Mouse (Mus musculus) urinary bladder, adult 18-20 months (tissue): Measurements from ENCODE around the gene Phyhipl.

ENCODE experiments used
- DNase-seq, 2 experiments: peaks; one replicate each; pipeline ENCODE4 v3.0.0; 2022; ENCODE audit warnings: low spot score in 2 of 2, mixed read lengths in 2 of 2

The Phyhipl gene

DNA sequence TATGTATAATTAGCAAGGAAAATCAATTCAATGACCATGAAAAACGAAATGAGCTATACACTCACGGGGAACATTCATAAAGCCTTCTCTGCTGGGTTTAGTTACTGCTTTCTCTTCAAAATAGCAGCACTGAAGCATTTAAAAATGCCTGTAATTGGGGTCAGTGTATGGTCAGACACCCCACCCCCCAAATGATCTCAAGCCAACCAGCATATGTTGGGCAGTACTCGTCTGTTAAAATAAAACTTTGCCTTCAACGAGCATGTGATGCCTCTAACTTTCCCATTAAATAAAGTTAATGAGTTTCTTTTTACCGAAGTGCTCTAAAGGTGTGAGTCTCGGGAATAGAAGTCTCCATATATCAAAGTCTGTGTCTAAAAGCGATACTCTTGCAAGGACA, at the start of gene Phyhipl:
Phyhipl (minus strand) TSS at position 138 of the 400 bp plus-strand sequence.
- DNase-seq: no peak

- DNase-seq: no peak
These were observed 47.4 kb upstream of the Phyhipl start for GRCm38 (mm10) chr10:70703211-70703610.

DNA sequence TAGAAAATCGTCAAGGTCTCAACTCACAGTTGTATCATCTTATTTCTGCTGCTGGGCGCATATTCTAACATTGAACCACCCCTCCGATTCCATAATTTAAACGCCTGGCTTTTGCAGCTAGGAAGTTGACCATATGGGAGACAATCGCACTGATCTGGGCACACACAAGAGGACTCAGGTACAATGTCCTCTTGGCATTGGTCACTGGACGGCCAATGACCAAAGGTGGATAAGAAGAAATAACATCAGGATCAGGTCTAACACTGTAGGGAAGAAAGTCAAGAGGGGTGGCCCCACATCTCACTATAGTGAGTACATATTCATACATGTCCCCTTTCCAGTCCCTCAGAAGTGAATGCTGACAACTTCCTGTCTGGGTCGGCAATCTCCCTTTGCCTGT, 43.8 kb upstream of the Phyhipl start:
- DNase-seq: no peak

DNA sequence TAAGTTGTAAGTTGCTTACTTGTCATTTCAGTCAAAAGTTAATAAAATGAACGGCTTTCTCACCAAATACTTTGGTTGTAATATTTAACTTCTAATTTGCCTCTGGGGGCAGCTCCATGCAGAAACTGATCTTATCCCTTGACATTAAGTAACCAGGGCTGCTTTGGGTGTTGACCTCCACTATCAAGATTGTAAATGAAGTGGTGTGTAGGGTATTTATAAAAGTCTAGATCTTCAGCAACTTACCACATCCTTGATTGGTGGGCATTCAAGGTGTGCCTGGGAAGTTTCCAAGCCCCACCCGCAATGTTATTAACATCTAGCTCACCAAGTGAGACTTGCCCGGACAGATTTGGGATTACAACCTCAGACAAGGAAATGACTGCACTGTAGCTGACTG, 42.2 kb upstream of the Phyhipl start:
- DNase-seq: no peak

DNA sequence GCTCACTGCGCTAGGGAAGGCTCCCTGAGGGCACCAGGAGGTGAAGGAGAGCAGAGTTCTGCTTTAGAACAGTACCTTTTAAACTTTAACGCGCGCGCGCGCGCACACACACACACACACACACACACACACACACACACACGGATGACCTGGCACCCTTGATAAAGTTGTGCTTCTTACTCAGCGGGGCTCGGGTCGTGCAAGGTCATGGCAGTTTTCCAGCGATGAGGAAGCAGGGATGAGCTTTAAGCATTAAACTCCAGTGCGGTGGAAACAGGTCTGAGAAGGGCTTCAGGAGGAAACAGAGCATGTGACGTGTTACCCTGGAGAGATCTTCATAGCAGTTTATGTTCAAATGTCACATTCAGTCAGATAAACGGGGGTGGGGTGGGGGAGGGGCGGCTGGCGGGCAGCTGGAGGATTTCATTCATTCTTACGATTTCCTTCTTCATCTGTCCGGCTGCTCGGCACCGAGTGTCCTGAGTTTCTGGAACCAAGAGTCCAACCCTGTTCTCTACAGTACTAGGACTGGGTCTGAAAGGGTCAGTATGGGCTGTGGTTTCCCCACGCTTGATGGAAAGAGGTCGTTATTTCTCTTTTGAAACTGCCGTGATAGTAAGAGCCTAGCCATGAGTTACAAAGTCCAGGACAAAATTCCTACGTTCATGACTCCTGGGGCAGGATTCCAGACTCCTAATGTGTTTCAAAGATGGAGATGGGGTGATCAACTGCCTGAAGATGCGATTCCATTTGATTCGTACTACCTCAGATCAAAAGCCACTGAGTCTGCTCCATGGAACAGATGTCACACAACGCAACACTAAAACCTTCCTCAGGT, 41.2 kb upstream of the Phyhipl start:
- no peak for DNase-seq

- no peak for DNase-seq
These were observed 33.6 kb upstream of the Phyhipl start for GRCm38 (mm10) chr10:70689346-70689745.

DNA sequence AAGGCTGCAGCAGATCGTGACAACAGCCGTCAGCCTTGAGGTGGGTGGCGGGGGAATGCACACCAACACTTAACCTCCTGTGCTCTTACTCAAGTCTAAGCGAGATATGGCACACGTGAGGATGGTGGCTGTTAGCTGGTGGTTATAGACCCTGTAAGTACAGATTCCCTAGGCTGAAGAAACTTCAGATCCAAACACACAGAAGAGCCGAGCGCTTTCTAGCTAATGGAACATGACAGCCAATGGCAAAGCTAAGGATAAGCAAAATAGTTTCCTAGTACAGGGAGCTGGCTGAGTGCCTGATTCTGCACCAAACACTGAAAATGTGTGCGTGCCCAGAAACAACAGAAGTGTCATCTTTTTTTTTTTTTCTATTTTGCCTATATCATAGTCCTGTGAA, 33.1 kb upstream of the Phyhipl start:
- no peak for DNase-seq

- no peak for DNase-seq
These were observed 31.4 kb upstream of the Phyhipl start for GRCm38 (mm10) chr10:70686941-70687703.

DNA sequence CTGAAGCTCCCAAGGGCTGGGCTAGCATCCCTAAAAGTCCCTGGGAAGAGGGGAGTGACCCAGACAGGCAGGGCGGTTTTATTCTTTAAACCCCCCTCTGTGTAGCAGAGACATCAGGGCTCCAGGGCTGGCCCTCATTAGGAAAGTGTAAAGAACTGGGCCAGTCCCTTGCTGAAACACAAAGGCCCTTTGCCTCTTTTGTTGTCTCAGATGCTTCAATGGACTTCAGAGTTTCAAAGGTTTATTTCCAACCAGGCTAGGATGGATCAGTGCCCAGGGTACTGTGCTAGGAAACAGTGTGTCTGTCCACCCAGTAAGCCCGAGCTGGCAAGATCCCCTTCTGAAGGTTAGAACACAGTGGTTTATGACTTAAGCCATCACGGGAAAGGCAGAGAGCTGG, 30.7 kb upstream of the Phyhipl start:
- no peak for DNase-seq

DNA sequence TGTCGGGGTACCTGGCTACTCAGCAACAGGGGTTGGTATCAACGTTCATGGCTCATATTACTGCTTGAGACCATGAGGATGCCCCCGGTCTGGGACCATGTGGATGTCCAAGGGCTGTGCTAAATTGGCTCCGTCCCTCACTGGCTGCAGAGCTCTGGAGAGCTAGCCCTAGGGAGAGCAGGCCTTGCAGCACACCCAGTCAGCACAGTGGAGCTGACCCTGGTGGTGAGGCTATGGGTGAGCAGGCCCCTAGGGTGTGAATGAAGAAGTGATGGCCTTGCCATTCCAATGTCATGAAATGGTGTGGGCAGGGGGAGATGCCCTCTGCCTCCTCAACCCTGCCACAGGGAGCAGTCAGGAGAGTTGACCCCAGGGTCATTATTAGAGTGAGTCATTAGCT, 27.7 kb upstream of the Phyhipl start:
- no peak for DNase-seq

GRCm38 (mm10) chr10:70677946-70678345, 22.2 kb upstream of the Phyhipl start:
- peak in 1 of 2 experiments; percentile 32 for DNase-seq

DNA sequence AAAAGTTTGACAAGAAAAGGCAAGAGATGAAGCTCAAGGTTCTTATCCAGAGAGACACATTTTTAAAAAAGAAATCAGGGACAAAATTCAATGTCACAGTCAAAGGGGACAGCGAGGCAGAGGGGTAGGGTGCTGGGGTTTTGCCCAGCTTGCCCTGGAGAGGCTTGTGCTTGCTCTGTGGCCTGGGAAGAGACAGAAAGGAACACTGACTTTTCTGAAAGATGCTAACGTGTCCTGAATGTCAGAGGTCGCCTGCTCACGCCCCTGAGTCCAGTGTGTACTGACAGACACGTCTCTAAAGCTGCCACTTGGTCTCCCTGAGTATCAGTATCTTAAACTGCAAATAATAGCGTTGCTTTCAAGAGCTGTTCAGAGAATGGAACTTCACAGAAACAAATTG, 507 bp upstream of the Phyhipl start:
- DNase-seq: no peak

- no peak for DNase-seq
These were observed 1.1 kb downstream of the Phyhipl start for GRCm38 (mm10) chr10:70654655-70655054.

DNA sequence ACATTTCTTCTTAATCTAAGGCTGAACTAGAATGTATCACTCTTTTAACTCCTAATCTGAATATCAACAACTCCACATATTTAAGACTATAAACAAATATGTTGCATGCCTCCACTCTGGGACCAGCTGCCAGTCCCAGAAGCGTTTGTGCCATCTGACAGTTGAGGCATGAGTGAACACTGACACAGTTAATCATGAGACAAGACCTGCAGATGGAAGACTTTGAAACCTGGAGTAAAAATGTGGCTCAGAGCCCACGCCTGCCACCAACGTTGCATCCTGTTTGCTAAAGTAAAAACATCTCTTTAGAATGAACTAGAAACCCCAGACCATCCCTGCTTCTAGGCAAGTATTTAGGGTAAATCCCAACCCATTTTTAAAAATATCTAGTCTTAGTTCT, 1.6 kb downstream of the Phyhipl start:
- DNase-seq: no peak

DNA sequence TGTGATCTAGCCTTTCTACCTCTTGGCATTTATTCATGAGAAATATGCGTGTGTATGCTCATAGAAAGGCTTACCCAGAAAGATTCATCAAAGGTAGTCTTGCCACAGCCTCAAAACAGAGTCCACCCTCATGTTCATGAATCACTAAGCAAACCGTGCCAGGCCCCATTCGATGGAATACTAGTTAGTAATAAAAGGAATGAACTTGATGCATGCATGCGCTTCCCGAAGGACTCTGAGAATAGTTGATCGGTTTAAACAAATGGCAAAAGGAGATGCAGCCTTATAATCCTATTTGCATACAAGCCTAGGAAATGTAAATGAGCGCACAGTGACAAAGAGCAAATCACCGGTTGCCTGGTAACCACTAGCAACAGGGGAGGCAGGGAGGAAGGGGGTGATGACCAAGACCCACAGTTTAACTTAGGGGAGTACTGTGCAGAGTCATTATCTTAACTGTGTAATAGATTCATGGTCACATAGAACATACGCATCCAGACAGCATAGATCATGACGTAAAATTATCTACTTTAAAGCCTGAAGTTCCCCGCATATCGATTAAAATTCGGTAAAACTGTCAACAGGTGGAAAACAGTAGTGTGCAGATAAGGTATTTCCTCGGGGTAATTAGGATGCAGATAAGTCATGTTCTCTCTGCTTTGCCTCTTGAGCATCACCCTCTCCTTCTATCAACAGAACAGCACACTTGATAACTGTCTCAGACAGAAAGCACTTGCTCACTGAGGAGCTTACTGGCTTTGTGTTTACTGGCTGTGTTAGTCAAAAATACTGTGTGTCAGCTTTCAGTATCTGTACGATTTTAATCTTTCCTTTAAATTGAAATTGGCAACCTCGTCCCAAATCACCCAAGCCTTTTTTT, 3.8 kb downstream of the Phyhipl start:
- DNase-seq: no peak

- no peak for DNase-seq
These were observed 6.9 kb downstream of the Phyhipl start for GRCm38 (mm10) chr10:70648831-70649230.

GRCm38 (mm10) chr10:70643131-70643530, 12.6 kb downstream of the Phyhipl start:
- no peak for DNase-seq

GRCm38 (mm10) chr10:70640896-70641596, 14.7 kb downstream of the Phyhipl start:
- DNase-seq: no peak

DNA sequence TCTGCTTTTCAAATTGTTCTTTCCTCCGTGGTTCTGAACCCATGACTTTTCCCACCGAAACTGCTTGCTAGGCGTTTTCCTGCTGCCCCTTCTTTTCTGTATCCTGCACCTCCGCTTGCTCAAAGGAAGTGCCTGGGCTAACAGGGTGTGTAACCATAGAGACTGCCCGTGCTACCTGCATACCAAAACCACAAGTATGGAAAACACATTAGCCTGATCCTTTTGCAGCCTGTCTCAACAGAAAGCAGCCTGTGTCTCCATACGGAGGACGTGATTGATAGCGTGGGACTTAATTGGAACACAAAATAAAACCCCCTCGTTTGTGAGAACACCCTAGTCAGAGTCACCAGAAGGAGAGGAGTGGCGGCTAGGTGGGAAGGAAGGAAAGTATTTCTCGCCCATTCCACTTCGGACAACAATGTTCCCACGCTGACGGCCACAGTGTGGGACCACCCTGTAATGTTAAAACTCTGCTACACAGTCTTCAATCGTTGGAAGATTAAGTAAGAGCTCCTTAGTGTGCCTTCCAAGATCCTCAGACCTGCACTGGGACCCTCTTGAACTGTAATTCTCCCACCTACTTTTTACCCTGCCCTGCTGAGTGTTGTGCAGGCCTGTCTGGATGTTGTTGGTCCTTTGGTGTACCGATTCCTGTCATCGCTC, 15.6 kb downstream of the Phyhipl start:
- DNase-seq: no peak

DNA sequence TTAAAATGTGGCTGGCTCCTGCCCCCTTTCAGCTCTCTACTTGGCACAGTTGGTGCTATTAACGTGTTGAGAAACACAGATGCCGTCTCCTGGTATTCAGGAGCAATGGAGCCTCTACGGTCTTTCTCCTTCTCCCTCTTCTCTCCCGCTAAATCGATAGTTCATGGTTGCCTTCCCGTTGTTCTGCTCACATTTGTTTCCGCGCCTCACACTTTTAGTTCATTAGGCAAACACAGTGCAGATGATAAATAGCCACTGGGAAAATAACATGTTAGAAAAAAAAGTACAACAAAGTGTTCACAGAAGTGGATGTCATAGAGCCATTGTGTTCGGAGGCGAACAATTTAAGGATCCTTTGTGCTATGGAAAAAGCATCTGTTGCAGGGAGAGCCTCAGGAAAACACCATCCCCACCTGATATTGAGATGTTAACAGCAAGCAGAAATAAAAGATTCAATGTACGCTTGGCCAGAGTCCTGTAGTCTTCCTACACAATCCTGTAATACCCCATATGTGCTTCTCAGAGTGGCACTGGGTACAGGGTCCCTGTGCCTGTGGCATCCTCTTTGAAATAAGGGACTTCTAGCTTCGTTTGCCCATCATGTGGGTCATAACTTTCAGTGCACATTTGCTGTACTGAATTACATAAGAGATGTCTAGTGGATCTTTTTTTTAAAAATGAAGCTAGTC, 18.0 kb downstream of the Phyhipl start:
- no peak for DNase-seq
